Mouse (Mus musculus) urinary bladder, adult 2 months (tissue): Measurements from ENCODE around the gene Tcl1b2. TPM values are rescaled to one million over a fixed set of nuclear protein-coding genes. Genes with fewer than 3 reads are reported as not detected.
"Not testable (repeated sequence)": the region's sequence is repeated elsewhere in the genome, so short reads cannot be mapped to it uniquely, and the experiment has no call there.

Experiments used
- DNase-seq: peaks from one replicate; pipeline ENCODE4 v3.0.0; 2022; ENCODE audit warnings: low spot score
- polyA plus RNA-seq: library from polyadenylated mRNA; depleted of rRNA; stranded (reverse); fragments of >200 nt; gene quantifications from 2 replicates; pipeline ENCODE4 v1.2.3, GENCODE M21; 2012; rRNA removed

Gene Tcl1b2
- polyA plus RNA-seq, 1 experiment: not detected

GRCm38 (mm10) chr12:105173366-105173765 lies 27.6 kb downstream of the Tcl1b2 start:
- DNase-seq: no peak

- DNase-seq: peak; percentile 40
Measured at GRCm38 (mm10) chr12:105174318-105174717, 28.5 kb downstream of the Tcl1b2 start.

DNA sequence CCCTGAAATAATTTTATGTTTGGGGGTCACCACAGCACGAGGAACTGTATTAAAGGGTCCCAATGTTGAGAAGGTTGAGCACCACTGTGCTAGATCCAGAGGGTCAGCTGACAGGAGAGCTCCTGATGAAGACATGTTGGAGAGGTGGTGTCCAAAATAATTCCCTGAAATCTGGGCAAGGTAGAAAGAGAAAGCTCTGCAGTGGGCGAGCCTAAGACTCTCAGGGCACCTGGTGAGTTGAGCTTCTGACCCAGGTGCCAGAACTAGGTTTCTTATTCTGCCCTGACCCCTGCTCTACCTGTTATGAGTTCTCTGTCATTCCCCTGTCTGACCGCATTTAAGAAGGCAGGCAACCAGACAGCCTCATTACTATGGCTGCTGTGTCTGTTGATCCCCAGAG lies 30.2 kb downstream of the Tcl1b2 start, which contains the start of gene Tcl1b5:
Gene Tcl1b5 (plus strand): TSS at position 301 of the 400 bp plus-strand sequence.
- DNase-seq: not testable (repeated sequence)

- not testable (repeated sequence) for DNase-seq
Measured at GRCm38 (mm10) chr12:105181040-105181644, 35.3 kb downstream of the Tcl1b2 start.

- DNase-seq: not testable (repeated sequence)
Measured at GRCm38 (mm10) chr12:105188980-105189379, 43.2 kb downstream of the Tcl1b2 start.

GRCm38 (mm10) chr12:105190743-105191142 lies 44.9 kb downstream of the Tcl1b2 start, which contains the start of gene Tcl1b3:
Tcl1b3 (plus strand) TSS chr12:105191043.
- DNase-seq: not testable (repeated sequence)

DNA sequence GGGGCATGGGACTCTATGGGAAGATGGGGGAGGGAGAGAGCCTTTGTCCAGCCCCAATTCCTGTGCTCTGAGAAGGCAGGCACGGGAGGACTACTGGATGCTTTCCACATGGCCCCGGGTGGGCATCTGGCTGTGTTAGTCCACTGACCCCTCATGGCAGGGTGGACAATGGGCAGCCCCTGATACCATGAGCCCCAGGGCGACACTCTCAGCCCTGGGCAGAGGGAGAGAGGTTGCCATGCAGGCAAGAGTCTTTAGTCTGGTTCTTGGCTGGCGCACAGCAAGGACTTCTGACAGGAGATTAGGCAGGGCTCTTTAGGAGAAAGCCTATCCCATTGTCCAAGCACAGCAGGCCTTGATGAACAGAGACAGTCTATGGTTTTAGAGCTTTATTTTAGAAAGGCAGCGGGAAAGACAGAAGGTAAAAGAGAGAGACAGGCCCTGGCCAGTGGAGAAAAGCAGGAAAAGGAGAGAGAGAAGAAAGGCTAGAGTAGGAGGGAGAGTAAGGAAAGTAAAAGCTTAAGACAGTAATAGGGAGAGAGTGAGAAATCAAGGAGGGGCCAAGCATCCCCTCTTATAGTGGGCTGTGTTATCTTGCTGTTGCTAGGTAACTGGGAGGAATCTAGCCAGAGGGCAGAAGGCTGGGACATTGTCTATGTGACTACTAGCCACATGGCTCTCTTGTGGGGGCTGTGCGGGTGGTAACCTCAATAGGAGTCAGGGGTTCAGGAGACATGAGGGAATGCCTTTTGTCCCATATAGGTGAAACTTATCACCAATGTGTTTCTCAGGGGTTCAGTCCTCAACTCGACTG lies 54.1 kb downstream of the Tcl1b2 start:
- not testable (repeated sequence) for DNase-seq

GRCm38 (mm10) chr12:105201657-105202056 lies 55.8 kb downstream of the Tcl1b2 start, which contains the start of gene Tcl1b4:
Tcl1b4 (plus strand) TSS chr12:105201957.
- not testable (repeated sequence) for DNase-seq

Other genes starting within 250 kb of the Tcl1b2 start
- 3.0 and 5.3 TPM in 2 replicates for gene Syne3, start 136.2 kb upstream of the Tcl1b2 start, polyA plus RNA-seq
- 47.7 and 53.9 TPM in 2 replicates for gene Glrx5, start 113.3 kb upstream of the Tcl1b2 start, polyA plus RNA-seq
- gene Tcl1b1, start 13.7 kb downstream of the Tcl1b2 start, polyA plus RNA-seq: not detected in 2 replicates
- gene Tcl1b5, start 30.3 kb downstream of the Tcl1b2 start, polyA plus RNA-seq: not detected in 2 replicates
- gene Tcl1b3, start 45.0 kb downstream of the Tcl1b2 start, polyA plus RNA-seq: not detected in 2 replicates
- not detected in 2 replicates for gene Tcl1b4, start 55.9 kb downstream of the Tcl1b2 start, polyA plus RNA-seq
- gene Tcl1, start 76.8 kb downstream of the Tcl1b2 start, polyA plus RNA-seq: not detected in 2 replicates
- gene Tunar, start 187.9 kb downstream of the Tcl1b2 start, polyA plus RNA-seq: not detected in 2 replicates